Mouse (Mus musculus) limb, embryonic 14.5 days (tissue): ENCODE measurements around the gene Acsbg2. TPM values are rescaled to one million over a fixed set of nuclear protein-coding genes. Genes with fewer than 3 reads are reported as not detected.
"Not testable (repeated sequence)": the region's sequence is repeated elsewhere in the genome, so short reads cannot be mapped to it uniquely, and the experiment has no call there.

Experiments used
- ATAC-seq: fragments of 200-750 bp; cut with Nextera tagmentation; 2 replicates; pipeline ENCODE4 v1.8.0; 2017; ENCODE audit warnings: low read depth, moderate number of reproducible peaks, moderate TSS enrichment; ENCODE audit not compliant: low FRiP score
- DNase-seq: peaks from one replicate; pipeline ENCODE4 v3.0.0-alpha.2; 2015; ENCODE audit warnings: low spot score
- H3K27ac ChIP-seq: fragments of 300-500 bp; sonication (generic); replicated peaks from 2 replicates; pipeline ENCODE4 v1.5.1; 2014; ENCODE audit warnings: low read depth, mild to moderate bottlenecking, low read length, moderate library complexity, mixed read lengths
- H3K27me3 ChIP-seq: fragments of 300-500 bp; sonication (generic); 2 replicates; pipeline ENCODE4 v1.6.1; 2014; ENCODE audit warnings: low read length, mixed read lengths; ENCODE audit not compliant: control insufficient read depth, insufficient read depth
- H3K36me3 ChIP-seq: fragments of 300-500 bp; sonication (generic); 2 replicates; pipeline ENCODE4 v1.6.1; 2014; ENCODE audit warnings: mild to moderate bottlenecking, low read length, moderate library complexity, mixed read lengths; ENCODE audit not compliant: control insufficient read depth, insufficient read depth
- H3K4me1 ChIP-seq: fragments of 300-500 bp; sonication (generic); 2 replicates; pipeline ENCODE4 v1.6.1; 2014; ENCODE audit warnings: antibody characterized with exemption, low read length, mixed read lengths; ENCODE audit not compliant: control insufficient read depth, insufficient read depth
- H3K4me2 ChIP-seq: fragments of 300-500 bp; sonication (generic); replicated peaks from 2 replicates; pipeline ENCODE4 v1.6.1; 2014; ENCODE audit warnings: low read depth, mild to moderate bottlenecking, low read length, moderate library complexity; ENCODE audit not compliant: severe bottlenecking
- H3K4me3 ChIP-seq: fragments of 300-500 bp; sonication (generic); replicated peaks from 2 replicates; pipeline ENCODE4 v1.5.1; 2014; ENCODE audit warnings: low read length
- H3K9ac ChIP-seq: fragments of 300-500 bp; sonication (generic); 2 replicates; pipeline ENCODE4 v1.6.1; 2014; ENCODE audit warnings: mild to moderate bottlenecking, low read depth, low read length, moderate library complexity; ENCODE audit not compliant: severe bottlenecking
- H3K9me3 ChIP-seq: fragments of 300-500 bp; sonication (generic); 2 replicates; pipeline ENCODE4 v1.6.1; 2016; ENCODE audit warnings: low read length; ENCODE audit not compliant: control insufficient read depth
- POLR2A ChIP-seq: fragments of 200-500 bp; IDR thresholded peaks from 2 replicates; pipeline ENCODE4 v1.8.0; 2012; ENCODE audit warnings: inconsistent platforms, mild to moderate bottlenecking, moderate library complexity, borderline replicate concordance; ENCODE audit not compliant: insufficient read depth, insufficient read length; ENCODE audit errors: extremely low read depth
- WGBS: fragments of 180-500 bp; shearing (Covaris S2); extraction: QIAGEN DNeasy Blood & Tissue Kit; methylation state at CpG from one replicate; pipeline ENCODE4 v1.1.7; 2014; 5-methylcytosine and 5-hydroxymethylcytosine counted together
- polyA plus RNA-seq, 2 experiments: library from polyadenylated mRNA; depleted of rRNA in 1 of 2; stranded (reverse) in 1 of 2; unstranded in 1 of 2; fragments of >200 nt; fragmentation: Nextera tagmentation in 1 of 2; extraction: Ambion mirVana in 1 of 2; gene quantifications; 2 replicates each; pipeline versions ENCODE4 v1.2.1 to v1.2.3; 2012 to 2014

Gene Acsbg2
- polyA plus RNA-seq (2012; rRNA removed), result 0.03 TPM in 1 of 2 replicates, not detected in the other
- not detected in 2 replicates for polyA plus RNA-seq (2014; fragmentation: Nextera tagmentation; extraction: Ambion mirVana)

DNA sequence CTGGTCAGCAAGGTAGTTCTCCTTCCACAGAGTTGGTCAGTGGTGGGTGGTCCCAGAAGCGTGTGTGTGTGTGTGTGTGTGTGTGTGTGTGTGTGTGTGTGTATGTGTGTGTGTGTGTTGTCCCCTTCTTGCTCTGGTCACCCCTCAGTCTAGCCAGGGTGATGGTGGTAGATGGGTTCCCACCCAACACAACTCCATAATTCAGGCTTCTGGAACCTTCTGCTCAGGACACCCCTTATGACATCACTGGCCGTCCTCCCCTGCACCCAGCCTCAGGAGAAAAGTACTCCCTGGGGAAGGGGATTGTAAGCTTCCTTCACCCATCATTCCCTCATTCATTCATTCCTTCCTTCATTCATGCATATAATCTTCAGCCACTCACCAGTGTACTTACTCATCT lies at the start of gene Acsbg2:
Gene Acsbg2, minus strand, starts transcription at position 211 of the 400 bp plus-strand sequence.
- ATAC-seq (no peak), DNase-seq (no peak)
- 80% methylated on average over 1 of the region's 2 CpGs for WGBS
- no peaks in the 10 kb centered on the region for H3K9me3 ChIP-seq
- H3K36me3 ChIP-seq, result no peaks in the 10 kb centered on the region
- H3K27ac ChIP-seq, result no peak within 1 kb of the TSS
- no peaks in the 10 kb centered on the region for H3K4me1 ChIP-seq
- H3K27me3 ChIP-seq, result no peaks in the 10 kb centered on the region
- no peak within 1 kb of the TSS for H3K4me3 ChIP-seq
- H3K4me2 ChIP-seq, result no peak within 1 kb of the TSS
- H3K9ac ChIP-seq, result no peak within 1 kb of the TSS
- no peak for TF ChIP-seq POLR2A

DNA sequence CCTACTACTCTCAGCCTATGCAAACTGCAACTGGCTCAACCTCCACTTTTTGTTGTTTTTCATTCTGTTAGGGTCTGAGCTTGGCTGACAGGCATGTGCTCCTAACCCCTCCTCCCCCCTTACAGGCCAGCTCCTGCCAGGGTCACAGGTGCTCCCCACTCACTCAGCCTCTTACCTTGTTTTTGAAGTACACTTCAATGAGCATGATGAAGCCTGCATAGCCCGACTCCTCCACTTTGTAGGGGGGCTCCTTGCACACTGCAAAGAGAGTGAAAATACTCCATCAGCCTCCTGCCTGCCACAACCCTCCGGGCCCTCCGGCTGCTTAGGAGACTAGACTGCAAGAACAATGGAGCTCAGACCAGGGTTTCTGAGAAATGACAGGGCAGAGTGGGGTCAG lies 45.5 kb upstream of the Acsbg2 start:
- no peak overlapping the region for H3K4me2 ChIP-seq
- H3K9me3 ChIP-seq, result no peaks in the 10 kb centered on the region
- H3K36me3 ChIP-seq, result peaks cover 72% of the 10 kb centered on the region
- DNase-seq (no peak), ATAC-seq (no peak)
- no peaks in the 10 kb centered on the region for H3K4me1 ChIP-seq
- TF ChIP-seq POLR2A, result no peak
- 86% methylated on average over 3 of the region's 3 CpGs for WGBS
- no peak overlapping the region for H3K4me3 ChIP-seq
- no peaks in the 10 kb centered on the region for H3K27me3 ChIP-seq
- H3K27ac ChIP-seq, result no peak overlapping the region
- no peak overlapping the region for H3K9ac ChIP-seq

DNA sequence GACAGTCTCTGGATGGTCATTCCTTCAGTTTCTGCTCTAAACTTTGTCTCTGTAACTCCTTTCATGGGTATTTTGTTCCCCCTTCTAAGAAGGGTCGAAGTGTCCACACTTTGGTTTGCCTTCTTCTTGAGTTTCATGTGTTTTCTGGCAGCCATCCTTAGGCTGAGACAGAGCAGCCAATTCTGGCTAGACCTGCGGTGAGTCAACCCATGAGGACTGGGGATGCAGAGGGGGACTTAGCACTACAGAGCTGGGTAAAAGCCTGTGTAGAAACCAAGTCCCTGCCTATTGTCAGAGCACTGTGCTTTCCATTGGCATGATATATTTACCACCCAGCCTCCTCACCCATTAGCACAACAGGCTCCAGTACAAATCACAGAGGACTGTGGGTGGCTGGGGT lies 42.9 kb upstream of the Acsbg2 start:
- DNase-seq (no peak), ATAC-seq (no peak)
- no peak for TF ChIP-seq POLR2A
- H3K36me3 ChIP-seq, result peaks cover 85% of the 10 kb centered on the region
- H3K9me3 ChIP-seq, result no peaks in the 10 kb centered on the region
- no peaks in the 10 kb centered on the region for H3K27me3 ChIP-seq
- no peak overlapping the region for H3K4me3 ChIP-seq
- 86% methylated on average over 2 of the region's 2 CpGs for WGBS
- no peaks in the 10 kb centered on the region for H3K4me1 ChIP-seq
- H3K4me2 ChIP-seq, result no peak overlapping the region
- H3K27ac ChIP-seq, result no peak overlapping the region
- no peak overlapping the region for H3K9ac ChIP-seq

DNA sequence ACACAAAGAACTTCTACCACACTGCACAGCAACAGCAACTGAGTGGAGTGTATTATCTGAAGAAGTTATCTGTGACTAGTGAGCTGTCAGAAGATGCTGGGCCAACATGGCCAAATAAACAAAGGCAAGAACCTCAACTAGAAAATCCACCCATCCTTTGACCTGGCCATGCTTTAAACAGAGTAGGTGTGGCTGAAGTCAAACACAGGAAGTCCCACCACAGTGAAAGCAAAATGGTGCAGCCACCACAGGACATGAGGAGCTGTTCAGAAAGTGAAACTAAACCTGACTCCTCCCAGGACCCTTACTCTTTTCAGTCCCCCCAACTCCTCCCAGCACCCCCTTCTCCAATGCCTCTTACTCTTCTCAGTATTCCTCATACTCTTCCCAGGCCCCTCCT lies 39.2 kb upstream of the Acsbg2 start:
- Histone ChIP-seq H3K4me1 (no peaks in the 10 kb centered on the region), H3K4me3 (no peak overlapping the region), H3K27ac (no peak overlapping the region), H3K36me3 (peaks cover 75% of the 10 kb centered on the region), H3K4me2 (no peak overlapping the region), H3K27me3 (no peaks in the 10 kb centered on the region), H3K9me3 (no peaks in the 10 kb centered on the region), H3K9ac (no peak overlapping the region)
- TF ChIP-seq POLR2A, result no peak
- DNase-seq (no peak), ATAC-seq (no peak)

DNA sequence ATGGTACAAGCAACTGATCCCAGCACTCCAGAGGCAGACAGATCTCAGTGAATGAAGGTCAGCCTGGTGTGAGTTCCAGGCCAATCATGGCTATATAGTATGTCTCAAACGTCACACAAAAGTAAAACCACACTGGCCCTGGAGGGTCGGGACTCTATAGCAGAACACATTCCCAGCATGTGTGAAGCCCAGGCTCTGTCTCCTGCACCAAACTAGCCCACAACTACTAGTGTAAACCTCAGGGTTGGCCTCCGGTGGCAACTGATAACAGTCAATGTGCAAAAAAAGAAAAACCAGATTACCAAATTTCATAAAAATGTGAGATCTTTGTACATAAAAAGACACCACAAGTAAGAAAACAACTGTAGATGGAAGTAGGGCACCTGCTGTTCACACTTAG lies 38.8 kb upstream of the Acsbg2 start:
- Histone ChIP-seq H3K36me3 (peaks cover 75% of the 10 kb centered on the region), H3K9ac (no peak overlapping the region), H3K4me1 (no peaks in the 10 kb centered on the region), H3K27ac (no peak overlapping the region), H3K27me3 (no peaks in the 10 kb centered on the region), H3K4me3 (no peak overlapping the region), H3K9me3 (no peaks in the 10 kb centered on the region), H3K4me2 (no peak overlapping the region)
- DNase-seq, result no peak
- WGBS, result 88% methylated on average over 3 of the region's 3 CpGs
- no peak for TF ChIP-seq POLR2A
- ATAC-seq, result no peak

DNA sequence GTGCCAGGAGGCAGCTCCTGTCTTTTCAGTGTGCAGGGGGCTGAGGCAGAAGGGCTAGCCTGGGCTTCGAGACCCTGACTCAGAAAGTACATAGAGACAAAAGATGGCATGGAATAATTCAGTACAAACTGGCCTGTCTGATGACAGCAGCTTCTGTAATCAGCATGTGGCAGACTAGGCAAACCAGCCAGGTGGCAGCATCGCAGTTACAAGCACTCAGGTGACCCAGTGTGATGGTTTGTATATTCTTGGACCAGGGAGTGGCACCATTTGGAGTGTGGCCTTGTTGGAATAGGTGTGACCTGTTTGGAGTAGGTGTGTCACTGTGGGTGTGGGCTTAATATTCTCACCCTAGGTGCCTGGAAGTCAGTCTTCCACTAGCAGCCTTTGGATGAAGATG lies 35.5 kb upstream of the Acsbg2 start:
- H3K27me3 ChIP-seq, H3K4me3 ChIP-seq, H3K9me3 ChIP-seq, H3K27ac ChIP-seq, H3K4me2 ChIP-seq, ATAC-seq, H3K9ac ChIP-seq, DNase-seq, H3K4me1 ChIP-seq: not testable (repeated sequence)
- 86% methylated on average over 2 of the region's 2 CpGs for WGBS
- peaks cover 66% of the 10 kb centered on the region for H3K36me3 ChIP-seq
